Mouse (Mus musculus): Measurements from ENCODE around the gene Ganab.
A peak's percentile ranks its signal among the peaks of the same experiment; 100 is the strongest.

Gene Ganab

GRCm38 (mm10) chr19:8929224-8930088 lies 31.6 kb downstream of the Ganab start, which contains the start of the genes Rom1 and Eml3:
Gene Rom1, minus strand, starts transcription at chr19:8929356.
Gene Eml3, plus strand, starts transcription at chr19:8929552.
- peak; percentile 99 for DNase-seq (ENCODE audit: low read depth, low spot score)

- DNase-seq (ENCODE audit: low read depth, low spot score): no peak
These were observed 32.2 kb downstream of the Ganab start for GRCm38 (mm10) chr19:8930117-8930516.

- no peak for DNase-seq (ENCODE audit: low read depth, low spot score)
These were observed 32.9 kb downstream of the Ganab start for GRCm38 (mm10) chr19:8930771-8931170.

- no peak for DNase-seq (ENCODE audit: low read depth, low spot score)
These were observed 38.9 kb downstream of the Ganab start for GRCm38 (mm10) chr19:8936736-8937135.

- DNase-seq (ENCODE audit: low read depth, low spot score): no peak
These were observed 42.8 kb downstream of the Ganab start for GRCm38 (mm10) chr19:8940526-8941133.

- DNase-seq (ENCODE audit: low read depth, low spot score): no peak
These were observed 43.3 kb downstream of the Ganab start for GRCm38 (mm10) chr19:8941136-8941514.

- peak; percentile 93 for DNase-seq (ENCODE audit: low read depth, low spot score)
These were observed 43.8 kb downstream of the Ganab start, which contains the start of gene Mta2 for GRCm38 (mm10) chr19:8941515-8942217. Gene Mta2, plus strand, starts transcription at chr19:8941875.

- no peak for DNase-seq (ENCODE audit: low read depth, low spot score)
These were observed 44.5 kb downstream of the Ganab start for GRCm38 (mm10) chr19:8942276-8942964.

- no peak for DNase-seq (ENCODE audit: low read depth, low spot score)
These were observed 45.2 kb downstream of the Ganab start for GRCm38 (mm10) chr19:8943047-8943446.

GRCm38 (mm10) chr19:8944062-8944461 lies 46.2 kb downstream of the Ganab start:
- no peak for DNase-seq (ENCODE audit: low read depth, low spot score)

GRCm38 (mm10) chr19:8944750-8945149 lies 46.9 kb downstream of the Ganab start:
- DNase-seq (ENCODE audit: low read depth, low spot score): no peak

GRCm38 (mm10) chr19:8945251-8945650 lies 47.4 kb downstream of the Ganab start:
- no peak for DNase-seq (ENCODE audit: low read depth, low spot score)

- no peak for DNase-seq (ENCODE audit: low read depth, low spot score)
These were observed 49.1 kb downstream of the Ganab start for GRCm38 (mm10) chr19:8946929-8947328.

GRCm38 (mm10) chr19:8950190-8950589 lies 52.3 kb downstream of the Ganab start:
- no peak for DNase-seq (ENCODE audit: low read depth, low spot score)

- DNase-seq (ENCODE audit: low read depth, low spot score): no peak
These were observed 54.4 kb downstream of the Ganab start for GRCm38 (mm10) chr19:8952241-8952640.

- DNase-seq (ENCODE audit: low read depth, low spot score): peak; percentile 87
These were observed 55.5 kb downstream of the Ganab start, which contains the start of gene Tut1 for GRCm38 (mm10) chr19:8953135-8954039. Gene Tut1, plus strand, starts transcription at chr19:8953847.

- no peak for DNase-seq (ENCODE audit: low read depth, low spot score)
These were observed 56.3 kb downstream of the Ganab start for GRCm38 (mm10) chr19:8954171-8954570.

- DNase-seq (ENCODE audit: low read depth, low spot score): no peak
These were observed 64.4 kb downstream of the Ganab start for GRCm38 (mm10) chr19:8962256-8962655.

- DNase-seq (ENCODE audit: low read depth, low spot score): no peak
These were observed 67.2 kb downstream of the Ganab start for GRCm38 (mm10) chr19:8965075-8965474.

- no peak for DNase-seq (ENCODE audit: low read depth, low spot score)
These were observed 67.9 kb downstream of the Ganab start for GRCm38 (mm10) chr19:8965771-8966170.

Data from retina, adult 2 months (tissue).